Mouse (Mus musculus) megakaryocyte progenitor cell, adult 5-6 weeks (primary cell): ENCODE data around the gene Olfr372. TPM values are rescaled to one million over a fixed set of nuclear protein-coding genes. Genes with fewer than 3 reads are reported as not detected.
"Not testable (repeated sequence)": the region's sequence is repeated elsewhere in the genome, so short reads cannot be mapped to it uniquely, and the experiment has no call there.

Experiments used
- ATAC-seq: replicated peaks from 2 replicates; pipeline ENCODE4 v1.8.0; 2016; ENCODE audit warnings: mild to moderate bottlenecking, moderate TSS enrichment, inconsistent platforms; ENCODE audit not compliant: poor library complexity
- total RNA-seq, 2 experiments: library from RNA; stranded (forward) in 1 of 2; stranded (reverse) in 1 of 2; fragments of 157-497, 149-512 nt in 1 of 2; fragments of 200-1000 nt in 1 of 2; gene quantifications; 2 replicates each; pipeline versions ENCODE4 v1.2.3 to v1.2.4; 2015 to 2017

The Olfr372 gene
- total RNA-seq (2015) = not detected in 2 replicates
- total RNA-seq (2017) = not detected in 2 replicates

- not testable (repeated sequence) for ATAC-seq
These were observed at the start of gene Olfr372 for GRCm38 (mm10) chr8:72040918-72041317. Gene Olfr372, plus strand, starts transcription at chr8:72041218.

- ATAC-seq = no peak
These were observed 41.6 kb upstream of the Olfr372 start for GRCm38 (mm10) chr8:71999434-71999833.

- ATAC-seq = no peak
These were observed 40.8 kb upstream of the Olfr372 start for GRCm38 (mm10) chr8:72000223-72000622.

GRCm38 (mm10) chr8:72002942-72003341 is 38.1 kb upstream of the Olfr372 start:
- no peak for ATAC-seq

- no peak for ATAC-seq
These were observed 35.1 kb upstream of the Olfr372 start for GRCm38 (mm10) chr8:72005912-72006311.

- no peak for ATAC-seq
These were observed 34.3 kb upstream of the Olfr372 start for GRCm38 (mm10) chr8:72006763-72007162.

GRCm38 (mm10) chr8:72008134-72008641 is 32.8 kb upstream of the Olfr372 start:
- ATAC-seq = peak; percentile 94

- peak; percentile 45 for ATAC-seq
These were observed 31.5 kb upstream of the Olfr372 start, which contains the start of gene Cyp4f18 for GRCm38 (mm10) chr8:72009473-72009872. Gene Cyp4f18, minus strand, starts transcription at chr8:72009626.

- ATAC-seq = not testable (repeated sequence)
These were observed 27.4 kb upstream of the Olfr372 start for GRCm38 (mm10) chr8:72013506-72014228.

GRCm38 (mm10) chr8:72017339-72017738 is 23.7 kb upstream of the Olfr372 start:
- ATAC-seq = peak; percentile 95

GRCm38 (mm10) chr8:72018141-72018540 is 22.9 kb upstream of the Olfr372 start:
- no peak for ATAC-seq

- ATAC-seq = not testable (repeated sequence)
These were observed 22.0 kb upstream of the Olfr372 start for GRCm38 (mm10) chr8:72019022-72019421.

- ATAC-seq = no peak
These were observed 21.2 kb upstream of the Olfr372 start for GRCm38 (mm10) chr8:72019816-72020215.

GRCm38 (mm10) chr8:72024886-72025285 is 16.1 kb upstream of the Olfr372 start:
- not testable (repeated sequence) for ATAC-seq

GRCm38 (mm10) chr8:72032926-72033325 is 8.1 kb upstream of the Olfr372 start:
- 0 out of 2 replicates have a peak, but pooled peaks have one; percentile 61 for ATAC-seq

GRCm38 (mm10) chr8:72042493-72042892 is 1.5 kb downstream of the Olfr372 start:
- ATAC-seq = peak; percentile 73

GRCm38 (mm10) chr8:72054633-72055032 is 13.6 kb downstream of the Olfr372 start:
- ATAC-seq = not testable (repeated sequence)

GRCm38 (mm10) chr8:72057643-72058042 is 16.6 kb downstream of the Olfr372 start:
- peak; percentile 66 for ATAC-seq

GRCm38 (mm10) chr8:72066819-72067399 is 25.9 kb downstream of the Olfr372 start:
- ATAC-seq = peak; percentile 97

- ATAC-seq = not testable (repeated sequence)
These were observed 41.9 kb downstream of the Olfr372 start, which contains the start of gene Olfr373 for GRCm38 (mm10) chr8:72082877-72083276. Gene Olfr373, plus strand, starts transcription at chr8:72083177.

- ATAC-seq = peak; percentile 78
These were observed 43.7 kb downstream of the Olfr372 start for GRCm38 (mm10) chr8:72084744-72085143.

- not testable (repeated sequence) for ATAC-seq
These were observed 46.6 kb downstream of the Olfr372 start for GRCm38 (mm10) chr8:72087611-72088010.
